Mouse (Mus musculus): ENCODE measurements around the gene Ctbp2. TPM values are rescaled to one million over a fixed set of nuclear protein-coding genes. Genes with fewer than 3 reads are reported as not detected.
A peak's percentile ranks its signal among the peaks of the same experiment; 100 is the strongest.

The Ctbp2 gene
- polyA plus RNA-seq (2012; rRNA removed) (6.9 and 8.4 TPM in 2 replicates), polyA plus RNA-seq (2014; fragmentation: Nextera tagmentation; extraction: Ambion mirVana) (7.3 and 8.6 TPM in 2 replicates)

DNA sequence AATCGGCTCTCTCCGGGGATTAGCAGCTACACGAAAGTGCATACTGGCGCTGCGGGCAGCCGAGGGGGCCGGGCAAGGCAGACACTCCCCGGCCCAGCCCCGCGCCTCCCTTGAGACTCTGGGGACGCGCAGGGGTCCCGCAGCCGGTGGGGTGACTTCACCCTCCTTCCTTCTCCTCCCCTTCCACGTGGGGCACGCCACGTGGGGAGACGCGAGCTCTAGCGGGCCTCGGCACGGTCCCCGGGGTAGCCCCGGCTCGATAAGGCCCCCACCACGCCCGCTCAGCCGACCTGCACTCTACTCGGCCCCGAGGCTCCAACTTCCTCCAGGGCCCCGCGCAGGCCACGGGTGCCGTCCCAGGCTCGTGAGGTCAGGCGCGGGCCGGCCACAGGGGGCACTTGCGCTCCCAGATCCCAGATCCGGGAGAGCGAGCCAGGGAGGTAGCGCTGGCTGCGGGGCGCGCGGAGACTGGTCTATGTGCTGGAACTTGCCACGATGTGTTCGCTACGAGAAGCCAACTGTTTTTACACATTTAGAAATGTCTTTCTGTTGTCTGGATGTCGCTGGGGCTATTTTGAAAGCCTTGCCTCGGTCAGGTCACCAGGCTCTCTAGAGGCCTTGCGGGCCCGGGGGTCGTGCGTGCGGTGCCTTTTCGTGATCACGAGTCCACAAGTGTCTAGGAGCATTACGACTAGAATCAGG, at the start of gene Ctbp2:
Ctbp2 (minus strand) TSS at position 356 of the 702 bp plus-strand sequence.
- H3K9me3 ChIP-seq (ENCODE audit: control insufficient read depth, low read length): no peaks in the 10 kb centered on the region
- H3K4me3 ChIP-seq (ENCODE audit: insufficient read depth in 1 of 2, low read depth in 2 of 2, low read length in 2 of 2): peak within 1 kb of the TSS; percentile 57 to 63
- H3K27me3 ChIP-seq (ENCODE audit: control insufficient read depth, insufficient read depth, low read length): peaks cover 28% of the 10 kb centered on the region
- WGBS (ENCODE audit: insufficient replicate concordance): 2% methylated on average over 59 of the region's 59 CpGs
- ATAC-seq (ENCODE audit: insufficient read depth) (peak; percentile 85), DNase-seq (ENCODE audit: low read depth in 3 of 3, low spot score in 3 of 3) (peak; percentile 44 to 62 (median 44))
- H3K4me1 ChIP-seq (replicated peaks; ENCODE audit: control insufficient read depth in 2 of 2, insufficient read depth in 2 of 2, low read length in 1 of 2): peaks cover 0 to 4% of the 10 kb centered on the region in 2 experiments; a peak in 1 of 4 replicates
- H3K27ac ChIP-seq: peak within 1 kb of the TSS; percentile 4
- H3K4me2 ChIP-seq (ENCODE audit: low read depth): peak within 1 kb of the TSS; percentile 71
- no peaks in the 10 kb centered on the region for H3K36me3 ChIP-seq (replicated peaks; ENCODE audit: control insufficient read depth, insufficient read depth, low read depth)
- peak within 1 kb of the TSS; percentile 62 for H3K9ac ChIP-seq (replicated peaks)
- peak; percentile 47 for TF ChIP-seq CTCF (IDR thresholded peaks at IDR 0.05; ENCODE audit: low read depth)
- TF ChIP-seq EP300 (IDR thresholded peaks at IDR 0.05; ENCODE audit: low read depth): no peak

DNA sequence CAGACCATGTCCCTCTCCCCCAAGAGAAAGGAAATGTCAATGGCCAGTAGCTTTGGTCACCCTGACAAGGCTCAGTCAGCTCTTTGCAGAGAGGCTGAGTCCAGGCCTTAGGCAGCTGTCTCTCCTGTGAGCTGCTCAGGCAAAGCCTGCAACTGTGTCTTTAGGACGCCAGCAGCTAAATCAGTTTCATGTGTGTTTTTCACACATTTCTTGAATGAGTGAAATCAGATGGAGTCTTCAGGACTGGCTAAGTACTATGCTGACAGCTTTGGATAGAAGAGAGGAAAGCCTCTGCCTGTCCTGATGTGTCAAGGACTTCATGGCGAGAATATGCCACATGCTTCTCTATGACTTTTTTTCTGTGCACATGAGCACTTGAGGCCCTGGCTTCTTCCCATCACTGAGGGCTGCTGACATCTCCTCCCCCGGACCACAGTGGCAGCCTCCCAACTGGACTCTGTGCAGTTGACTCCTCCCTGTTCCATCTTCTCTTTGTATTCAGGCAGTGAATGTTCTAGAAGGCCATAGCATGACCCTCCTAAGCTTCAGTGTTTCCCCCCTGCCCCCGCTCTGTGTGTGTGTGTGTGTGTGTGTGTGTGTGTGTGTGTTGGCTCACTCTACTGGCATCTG, 47.4 kb upstream of the Ctbp2 start:
- 54% methylated on average over 4 of the region's 4 CpGs for WGBS (ENCODE audit: insufficient replicate concordance)
- DNase-seq (ENCODE audit: low read depth in 3 of 3, low spot score in 3 of 3) (no peak), ATAC-seq (ENCODE audit: insufficient read depth) (no peak)
- Histone ChIP-seq H3K4me3 (ENCODE audit: insufficient read depth in 1 of 2, low read depth in 2 of 2, low read length in 2 of 2) (no peak overlapping the region), H3K9ac (replicated peaks) (no peak overlapping the region), H3K27ac (no peak overlapping the region), H3K9me3 (ENCODE audit: control insufficient read depth, low read length) (no peaks in the 10 kb centered on the region), H3K36me3 (replicated peaks; ENCODE audit: control insufficient read depth, insufficient read depth, low read depth) (no peaks in the 10 kb centered on the region), H3K27me3 (ENCODE audit: control insufficient read depth, insufficient read depth, low read length) (no peaks in the 10 kb centered on the region), H3K4me1 (replicated peaks; ENCODE audit: control insufficient read depth in 2 of 2, insufficient read depth in 2 of 2, low read length in 1 of 2) (no peaks in the 10 kb centered on the region), H3K4me2 (ENCODE audit: low read depth) (no peak overlapping the region)
- TF ChIP-seq EP300 (IDR thresholded peaks at IDR 0.05; ENCODE audit: low read depth) (no peak), CTCF (IDR thresholded peaks at IDR 0.05; ENCODE audit: low read depth) (no peak)

DNA sequence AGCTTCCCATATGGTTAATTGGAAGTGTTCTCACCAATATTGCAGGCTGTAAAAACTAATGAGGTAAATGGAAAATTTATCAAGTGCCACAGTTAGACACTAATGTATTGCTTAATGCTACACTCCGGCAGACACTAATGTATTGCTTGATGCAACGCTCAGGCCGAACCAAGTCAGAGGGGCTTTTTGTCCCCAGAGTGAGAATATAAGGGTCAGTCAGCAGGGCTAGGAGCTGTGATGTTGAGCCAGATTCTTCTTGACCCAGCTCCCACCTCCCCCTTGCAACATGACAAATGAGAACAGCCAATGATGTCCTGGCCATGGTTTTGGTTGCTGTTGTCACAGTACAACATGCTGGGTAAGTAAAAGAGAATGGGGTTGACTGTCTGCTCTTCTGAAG, 44.8 kb upstream of the Ctbp2 start:
- Histone ChIP-seq H3K9me3 (ENCODE audit: control insufficient read depth, low read length) (no peaks in the 10 kb centered on the region), H3K4me2 (ENCODE audit: low read depth) (no peak overlapping the region), H3K36me3 (replicated peaks; ENCODE audit: control insufficient read depth, insufficient read depth, low read depth) (no peaks in the 10 kb centered on the region), H3K27me3 (ENCODE audit: control insufficient read depth, insufficient read depth, low read length) (no peaks in the 10 kb centered on the region), H3K27ac (no peak overlapping the region), H3K4me1 (replicated peaks; ENCODE audit: control insufficient read depth in 2 of 2, insufficient read depth in 2 of 2, low read length in 1 of 2) (no peaks in the 10 kb centered on the region), H3K9ac (replicated peaks) (no peak overlapping the region), H3K4me3 (ENCODE audit: insufficient read depth in 1 of 2, low read depth in 2 of 2, low read length in 2 of 2) (no peak overlapping the region)
- WGBS (ENCODE audit: insufficient replicate concordance): 72% methylated on average over 3 of the region's 3 CpGs
- TF ChIP-seq CTCF (IDR thresholded peaks at IDR 0.05; ENCODE audit: low read depth): no peak
- no peak for TF ChIP-seq EP300 (IDR thresholded peaks at IDR 0.05; ENCODE audit: low read depth)
- DNase-seq (ENCODE audit: low read depth in 3 of 3, low spot score in 3 of 3) (no peak), ATAC-seq (ENCODE audit: insufficient read depth) (no peak)

DNA sequence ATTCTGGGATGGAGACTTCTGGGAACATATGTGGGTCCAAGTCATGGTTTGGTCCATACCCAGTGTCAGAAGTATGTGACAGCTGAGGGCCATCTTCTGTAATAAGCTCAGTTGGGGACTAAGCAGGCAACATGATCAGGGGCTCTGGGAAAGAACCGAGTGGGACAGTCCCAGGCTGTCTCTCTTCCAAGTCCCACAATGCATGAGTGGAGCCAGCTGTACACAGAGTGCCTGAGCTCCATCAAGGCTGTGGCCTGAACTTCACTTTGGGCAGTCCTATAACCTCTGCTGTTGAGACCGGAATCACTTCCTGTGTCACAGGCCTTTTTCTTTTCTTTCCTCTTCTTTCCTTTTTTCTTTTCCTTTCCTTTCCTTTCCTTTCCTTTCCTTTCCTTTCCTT, 43.7 kb upstream of the Ctbp2 start:
- DNase-seq (ENCODE audit: low read depth in 3 of 3, low spot score in 3 of 3): no peak
- ATAC-seq (ENCODE audit: insufficient read depth): no peak
- H3K9me3 ChIP-seq (ENCODE audit: control insufficient read depth, low read length): no peaks in the 10 kb centered on the region
- H3K4me2 ChIP-seq (ENCODE audit: low read depth): no peak overlapping the region
- H3K9ac ChIP-seq (replicated peaks): no peak overlapping the region
- no peaks in the 10 kb centered on the region for H3K27me3 ChIP-seq (ENCODE audit: control insufficient read depth, insufficient read depth, low read length)
- H3K27ac ChIP-seq: no peak overlapping the region
- H3K4me3 ChIP-seq (ENCODE audit: insufficient read depth in 1 of 2, low read depth in 2 of 2, low read length in 2 of 2): no peak overlapping the region
- no peaks in the 10 kb centered on the region for H3K4me1 ChIP-seq (replicated peaks; ENCODE audit: control insufficient read depth in 2 of 2, insufficient read depth in 2 of 2, low read length in 1 of 2)
- no peak for TF ChIP-seq CTCF (IDR thresholded peaks at IDR 0.05; ENCODE audit: low read depth)
- TF ChIP-seq EP300 (IDR thresholded peaks at IDR 0.05; ENCODE audit: low read depth): no peak
- 68% methylated on average over 2 of the region's 2 CpGs for WGBS (ENCODE audit: insufficient replicate concordance)
- no peaks in the 10 kb centered on the region for H3K36me3 ChIP-seq (replicated peaks; ENCODE audit: control insufficient read depth, insufficient read depth, low read depth)

DNA sequence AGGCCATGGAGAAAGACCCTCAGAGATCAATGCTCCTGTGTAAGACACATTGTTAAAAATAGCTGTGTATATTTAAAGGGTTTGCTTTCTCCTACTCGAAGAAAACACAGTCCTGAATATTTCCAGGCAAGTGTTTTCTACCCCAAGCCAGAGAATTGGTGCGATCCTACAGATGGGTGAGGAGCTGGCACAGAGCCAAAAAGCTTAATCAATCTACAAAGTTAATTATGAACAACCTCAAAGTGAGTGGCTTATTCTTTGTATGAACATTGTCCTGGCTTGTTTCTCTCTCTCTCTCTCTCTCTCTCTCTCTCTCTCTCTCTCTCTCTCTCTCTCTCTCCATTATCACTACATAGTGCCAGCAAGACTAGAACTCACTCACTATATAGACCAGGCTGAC, 40.6 kb upstream of the Ctbp2 start:
- WGBS (ENCODE audit: insufficient replicate concordance): 39% methylated on average over 2 of the region's 2 CpGs
- no peak overlapping the region for H3K4me3 ChIP-seq (ENCODE audit: insufficient read depth in 1 of 2, low read depth in 2 of 2, low read length in 2 of 2)

More for the DNA sequence above, 40.6 kb upstream of the Ctbp2 start:
- no peak overlapping the region for H3K4me2 ChIP-seq (ENCODE audit: low read depth)
- no peak for ATAC-seq (ENCODE audit: insufficient read depth)
- no peaks in the 10 kb centered on the region for H3K27me3 ChIP-seq (ENCODE audit: control insufficient read depth, insufficient read depth, low read length)
- no peak overlapping the region for H3K27ac ChIP-seq
- H3K36me3 ChIP-seq (replicated peaks; ENCODE audit: control insufficient read depth, insufficient read depth, low read depth): no peaks in the 10 kb centered on the region
- no peaks in the 10 kb centered on the region for H3K4me1 ChIP-seq (replicated peaks; ENCODE audit: control insufficient read depth in 2 of 2, insufficient read depth in 2 of 2, low read length in 1 of 2)
- H3K9me3 ChIP-seq (ENCODE audit: control insufficient read depth, low read length): no peaks in the 10 kb centered on the region
- no peak overlapping the region for H3K9ac ChIP-seq (replicated peaks)
- DNase-seq (ENCODE audit: low read depth in 3 of 3, low spot score in 3 of 3): no peak
- no peak for TF ChIP-seq EP300 (IDR thresholded peaks at IDR 0.05; ENCODE audit: low read depth)
- TF ChIP-seq CTCF (IDR thresholded peaks at IDR 0.05; ENCODE audit: low read depth): no peak
